Mouse (Mus musculus) cerebellum, adult 2 months (tissue): ENCODE measurements around the gene Cdiptos. TPM values are rescaled to one million over a fixed set of nuclear protein-coding genes. Genes with fewer than 3 reads are reported as not detected.

Experiments
- DNase-seq, 2 experiments: peaks; one replicate each; pipeline ENCODE4 v3.0.0; 2021
- H3K27ac ChIP-seq: fragments of 200-500 bp; 2 replicates; pipeline ENCODE4 v1.5.1; 2012; ENCODE audit warnings: low read length, control low read depth, inconsistent platforms; ENCODE audit not compliant: insufficient read depth
- H3K27me3 ChIP-seq: fragments of 200-500 bp; 2 replicates; pipeline ENCODE4 v1.6.1; 2012; ENCODE audit warnings: inconsistent platforms, mild to moderate bottlenecking, low read length, moderate library complexity; ENCODE audit not compliant: control insufficient read depth, insufficient read depth
- H3K4me1 ChIP-seq: fragments of 200-500 bp; 2 replicates; pipeline ENCODE4 v1.6.1; 2011; ENCODE audit warnings: low read length; ENCODE audit not compliant: control insufficient read depth, insufficient read depth
- H3K4me3 ChIP-seq: fragments of 200-500 bp; replicated peaks from 2 replicates; pipeline ENCODE3; 2011; ENCODE audit warnings: mild to moderate bottlenecking, low read depth, low read length, control low read depth; ENCODE audit not compliant: insufficient read depth
- CTCF ChIP-seq: fragments of 200-500 bp; IDR thresholded peaks from 2 replicates; pipeline ENCODE4 v1.5.1; 2011; ENCODE audit warnings: low read depth, mild to moderate bottlenecking, control low read depth, low read length, moderate library complexity, borderline replicate concordance; ENCODE audit not compliant: insufficient read depth
- POLR2A ChIP-seq: fragments of 200-500 bp; IDR thresholded peaks from 2 replicates; pipeline ENCODE4 v1.6.1; 2011; ENCODE audit warnings: low read length, control low read depth, borderline replicate concordance; ENCODE audit not compliant: insufficient read depth
- WGBS: fragments of 180-500 bp; shearing (Covaris S2); methylation state at CpG from one replicate; pipeline ENCODE4 v1.1.7; 2018; 5-methylcytosine and 5-hydroxymethylcytosine counted together
- polyA plus RNA-seq: library from polyadenylated mRNA; depleted of rRNA; stranded (reverse); fragments of >200 nt; gene quantifications from 2 replicates; pipeline ENCODE4 v1.2.3, GENCODE M21; 2012

Gene Cdiptos
- polyA plus RNA-seq, 1 experiment: 0.92 TPM

GRCm38 (mm10) chr7:126982054-126982453 lies 6.2 kb upstream of the Cdiptos start:
- WGBS: 92% methylated on average over 4 of the region's 4 CpGs

GRCm38 (mm10) chr7:126981601-126982000 lies 5.7 kb upstream of the Cdiptos start:
- TF ChIP-seq CTCF (no peak), POLR2A (no peak)
- DNase-seq: no peak
- Histone ChIP-seq H3K27ac (no peak overlapping the region), H3K4me3 (no peak overlapping the region), H3K27me3 (no peaks in the 10 kb centered on the region), H3K4me1 (peaks cover 40% of the 10 kb centered on the region)
- WGBS: 68% methylated on average over 2 of the region's 2 CpGs

More at GRCm38 (mm10) chr7:126982054-126982453, 6.2 kb upstream of the Cdiptos start:
- Histone ChIP-seq H3K4me3 (no peak overlapping the region), H3K4me1 (peaks cover 43% of the 10 kb centered on the region), H3K27ac (no peak overlapping the region), H3K27me3 (no peaks in the 10 kb centered on the region)
- DNase-seq: no peak
- no peak for TF ChIP-seq CTCF
- no peak for TF ChIP-seq POLR2A

GRCm38 (mm10) chr7:126978841-126979240 lies 2.9 kb upstream of the Cdiptos start:
- no peak for DNase-seq
- Histone ChIP-seq H3K27me3 (no peaks in the 10 kb centered on the region), H3K4me3 (no peak overlapping the region), H3K27ac (no peak overlapping the region), H3K4me1 (peaks cover 27% of the 10 kb centered on the region)
- no peak for TF ChIP-seq CTCF
- no peak for TF ChIP-seq POLR2A
- WGBS: 92% methylated on average over 6 of the region's 6 CpGs

- Histone ChIP-seq H3K4me3 (peak overlapping the region; percentile 75), H3K27ac (peak overlapping the region; percentile 91), H3K27me3 (no peaks in the 10 kb centered on the region), H3K4me1 (peaks cover 14% of the 10 kb centered on the region)
- WGBS: 22% methylated on average over 14 of the region's 14 CpGs
- TF ChIP-seq CTCF: no peak
- TF ChIP-seq POLR2A: no peak
- DNase-seq: peak; percentile 39 to 51
These were observed 1.1 kb upstream of the Cdiptos start for GRCm38 (mm10) chr7:126976878-126977459.

- DNase-seq: no peak
- H3K27ac ChIP-seq: peak within 1 kb of the TSS; percentile 100
- peaks cover 14% of the 10 kb centered on the region for H3K4me1 ChIP-seq
- H3K27me3 ChIP-seq: no peaks in the 10 kb centered on the region
- peak within 1 kb of the TSS; percentile 75 for H3K4me3 ChIP-seq
- whole genome bisulfite sequencing: 0% methylated on average over 1 of the region's 1 CpGs
- no peak for TF ChIP-seq POLR2A
- no peak for TF ChIP-seq CTCF
These were observed 177 bp downstream of the Cdiptos start, which contains the start of gene Cdipt for GRCm38 (mm10) chr7:126975893-126975949. Gene Cdipt, plus strand, starts transcription at chr7:126975914.

GRCm38 (mm10) chr7:126975493-126975892 lies 405 bp downstream of the Cdiptos start:
- peak in 1 of 2 experiments; percentile 39 for DNase-seq
- WGBS: 5% methylated on average over 8 of the region's 8 CpGs
- Histone ChIP-seq H3K4me3 (peak overlapping the region; percentile 75), H3K4me1 (peaks cover 14% of the 10 kb centered on the region), H3K27ac (0 out of 2 replicates have a peak overlapping the region, but pooled peaks have one; percentile 4), H3K27me3 (no peaks in the 10 kb centered on the region)
- no peak for TF ChIP-seq CTCF
- no peak for TF ChIP-seq POLR2A

GRCm38 (mm10) chr7:126967361-126967760 lies 8.5 kb downstream of the Cdiptos start:
- no peak overlapping the region for H3K4me3 ChIP-seq
- no peak for TF ChIP-seq POLR2A
- no peak for TF ChIP-seq CTCF
- no peaks in the 10 kb centered on the region for H3K4me1 ChIP-seq
- H3K27ac ChIP-seq: no peak overlapping the region
- no peaks in the 10 kb centered on the region for H3K27me3 ChIP-seq
- 55% methylated on average over 6 of the region's 6 CpGs for WGBS
- no peak for DNase-seq

- Histone ChIP-seq H3K27me3 (no peaks in the 10 kb centered on the region), H3K4me1 (peaks cover 3% of the 10 kb centered on the region; the same call in 1 of the 2 replicates), H3K27ac (no peak overlapping the region; the same call in 1 of the 2 replicates), H3K4me3 (no peak overlapping the region)
- TF ChIP-seq POLR2A (no peak), CTCF (no peak)
- peak; percentile 77 to 83 for DNase-seq
- WGBS: 16% methylated on average over 3 of the region's 3 CpGs
These were observed 10.3 kb downstream of the Cdiptos start for GRCm38 (mm10) chr7:126965568-126965967.
